Mouse (Mus musculus): ENCODE results near the gene Car11. TPM values are rescaled to one million over a fixed set of nuclear protein-coding genes. Genes with fewer than 3 reads are reported as not detected.

Gene Car11
- total RNA-seq, 4 experiments from 2014 or later, result 14.3 to 18.2 (median 16.1) TPM

DNA sequence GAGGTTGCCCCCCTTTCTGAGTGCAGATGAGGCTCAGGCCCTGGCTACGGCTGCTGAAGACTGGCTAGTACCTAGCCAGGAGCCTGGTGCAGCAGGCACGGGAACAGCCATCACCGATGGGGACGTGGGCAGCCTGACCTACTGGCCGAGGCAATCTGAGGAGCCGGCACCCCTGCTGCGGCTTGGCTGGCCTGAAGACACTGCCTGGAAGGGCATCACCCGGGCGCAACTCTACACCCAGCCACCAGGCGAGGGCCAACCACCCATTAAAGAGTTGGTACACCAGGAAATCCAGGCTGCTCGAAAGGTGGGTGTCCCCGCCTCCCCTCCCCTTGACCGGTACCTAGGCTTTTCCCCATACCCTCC, 22.7 kb downstream of the Car11 start:
- no peak for DNase-seq (ENCODE audit: low spot score in 2 of 2)

DNA sequence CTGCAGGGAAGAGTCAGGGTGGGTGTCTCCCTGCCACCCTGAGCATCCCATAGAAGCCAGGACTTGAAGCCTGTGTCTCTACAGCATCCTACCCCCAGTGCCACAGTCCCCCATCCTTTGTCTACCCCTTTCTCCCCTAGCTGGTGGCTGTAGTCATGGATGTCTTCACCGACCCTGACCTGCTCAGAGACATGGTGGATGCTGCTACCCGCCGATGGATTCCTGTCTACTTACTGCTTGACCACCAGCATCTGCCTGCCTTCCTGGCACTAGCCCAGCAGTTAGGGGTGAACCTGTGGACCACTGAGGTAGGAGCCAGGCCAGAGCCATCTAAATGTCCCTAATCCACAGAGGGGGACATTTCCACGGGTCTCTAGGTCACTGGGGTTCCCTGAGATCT, 23.7 kb downstream of the Car11 start:
- DNase-seq (ENCODE audit: low spot score in 2 of 2), result no peak

- no peak for DNase-seq (ENCODE audit: low spot score in 2 of 2)
Observed at GRCm38 (mm10) chr7:45723781-45724180, 24.1 kb downstream of the Car11 start.

- no peak for DNase-seq (ENCODE audit: low spot score in 2 of 2)
Observed at GRCm38 (mm10) chr7:45725151-45725550, 25.5 kb downstream of the Car11 start.

- DNase-seq (ENCODE audit: low spot score in 2 of 2), result no peak
Observed at GRCm38 (mm10) chr7:45725713-45726112, 26.1 kb downstream of the Car11 start, which contains the start of gene Spaca4. Gene Spaca4, minus strand, starts transcription at chr7:45725813.

DNA sequence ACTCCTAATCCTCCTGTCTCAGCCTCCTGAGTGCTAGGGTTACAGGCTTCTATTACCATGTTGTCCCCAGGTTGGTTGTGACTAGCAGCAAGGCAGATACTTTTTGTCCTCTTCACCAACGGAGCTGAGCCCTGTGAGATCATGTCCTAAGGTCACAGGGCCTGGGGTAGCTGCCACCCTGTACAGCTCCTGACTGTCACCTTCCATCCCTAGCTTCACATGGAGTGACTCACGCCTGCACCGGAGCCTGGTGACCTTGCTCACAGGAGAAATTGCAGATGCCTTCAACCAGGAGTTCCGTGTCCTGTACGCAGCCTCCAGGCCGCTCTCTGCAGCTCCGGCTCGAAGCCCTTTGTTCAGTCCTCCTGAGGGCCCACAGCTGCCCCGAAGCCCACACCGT, 26.8 kb downstream of the Car11 start:
- no peak for DNase-seq (ENCODE audit: low spot score in 2 of 2)

GRCm38 (mm10) chr7:45727625-45728024, 28.0 kb downstream of the Car11 start:
- no peak for DNase-seq (ENCODE audit: low spot score in 2 of 2)

- no peak for DNase-seq (ENCODE audit: low spot score in 2 of 2)
Observed at GRCm38 (mm10) chr7:45730727-45731431, 31.2 kb downstream of the Car11 start.

- DNase-seq (ENCODE audit: low spot score in 2 of 2), result no peak
Observed at GRCm38 (mm10) chr7:45733477-45733876, 33.8 kb downstream of the Car11 start.

- DNase-seq (ENCODE audit: low spot score in 2 of 2), result peak in 1 of 2 experiments; percentile 49
Observed at GRCm38 (mm10) chr7:45739162-45739763, 39.6 kb downstream of the Car11 start.

DNA sequence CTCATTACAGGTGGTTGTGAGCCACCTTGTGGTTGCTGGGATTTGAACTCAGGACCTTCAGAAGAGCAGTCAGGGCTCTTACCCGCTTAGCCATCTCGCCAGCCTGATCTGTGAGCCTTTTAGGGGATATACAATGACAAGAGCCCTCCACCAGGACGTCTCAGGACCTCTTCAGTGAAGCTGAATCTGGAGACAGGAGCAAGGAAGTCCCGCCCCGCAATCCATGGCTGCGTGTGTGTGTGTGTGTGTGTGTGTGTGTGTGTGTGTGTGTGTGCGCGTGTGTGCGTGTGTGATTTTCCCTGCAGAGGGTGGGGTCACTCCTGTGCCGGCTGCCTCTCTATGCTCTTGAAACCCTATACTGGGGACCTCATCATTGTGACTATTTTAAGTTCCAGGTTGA, 40.2 kb downstream of the Car11 start:
- DNase-seq (ENCODE audit: low spot score in 2 of 2), result no peak

DNA sequence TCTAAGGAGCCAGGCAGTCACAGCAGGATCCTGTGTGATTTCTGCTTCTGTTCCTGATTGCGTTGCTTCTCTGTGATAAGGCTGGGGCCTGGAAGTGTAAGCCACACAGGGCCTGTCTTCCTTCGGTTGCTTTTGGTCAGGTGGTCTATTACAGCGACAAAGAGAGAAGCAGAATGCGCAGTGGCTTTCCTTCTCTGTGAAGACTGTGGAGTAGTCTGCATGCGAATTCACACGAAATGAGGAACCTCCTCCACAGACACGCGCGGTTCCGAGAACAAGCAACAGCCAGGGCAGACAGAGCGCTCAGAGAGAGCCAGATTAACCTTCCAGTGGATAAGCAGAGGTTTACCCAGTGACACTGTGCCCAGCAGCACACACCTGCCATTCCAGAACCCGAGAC, 41.7 kb downstream of the Car11 start:
- DNase-seq (ENCODE audit: low spot score in 2 of 2), result no peak

- no peak for DNase-seq (ENCODE audit: low spot score in 2 of 2)
Observed at GRCm38 (mm10) chr7:45741777-45742176, 42.1 kb downstream of the Car11 start.

- no peak for DNase-seq (ENCODE audit: low spot score in 2 of 2)
Observed at GRCm38 (mm10) chr7:45742338-45742737, 42.7 kb downstream of the Car11 start.

GRCm38 (mm10) chr7:45744387-45744786, 44.7 kb downstream of the Car11 start:
- DNase-seq (ENCODE audit: low spot score in 2 of 2), result no peak

DNA sequence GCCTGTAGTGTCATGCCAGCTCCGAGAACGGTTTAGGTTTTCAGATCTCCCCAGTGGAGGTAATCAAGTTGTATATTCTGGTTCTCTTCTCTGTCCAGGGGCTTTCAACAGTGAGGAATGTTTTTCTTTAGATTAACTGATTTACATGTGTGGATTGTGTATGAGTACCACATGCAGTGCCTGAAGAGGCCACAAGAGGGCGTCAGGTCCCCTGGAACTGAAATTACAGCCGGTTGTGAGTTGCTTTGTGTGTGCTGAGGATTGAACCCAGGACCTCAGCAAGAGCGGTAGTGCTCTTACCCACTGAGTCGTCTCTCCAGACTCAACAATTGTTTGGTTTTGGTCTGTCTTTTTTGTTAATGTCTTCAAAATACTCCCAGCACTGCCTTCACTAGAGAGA, 46.9 kb downstream of the Car11 start:
- DNase-seq (ENCODE audit: low spot score in 2 of 2), result no peak

DNA sequence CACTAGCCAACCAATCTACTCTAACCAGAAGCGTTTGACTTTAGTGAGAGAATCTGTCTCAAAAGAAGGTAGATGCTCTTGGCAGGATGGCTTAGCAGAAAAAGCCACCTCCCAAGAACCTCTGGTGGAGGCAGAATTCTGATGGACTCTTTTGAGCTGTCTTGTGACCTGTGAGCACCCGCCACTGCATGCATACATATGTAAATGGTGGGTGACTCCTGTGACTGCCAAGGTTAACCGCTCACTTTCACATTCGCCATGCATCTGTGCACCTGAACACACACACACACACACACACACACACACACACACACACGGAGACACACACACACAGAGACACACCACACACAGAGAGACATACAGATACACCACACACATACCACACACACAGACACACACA, 47.8 kb downstream of the Car11 start:
- DNase-seq (ENCODE audit: low spot score in 2 of 2), result no peak

DNA sequence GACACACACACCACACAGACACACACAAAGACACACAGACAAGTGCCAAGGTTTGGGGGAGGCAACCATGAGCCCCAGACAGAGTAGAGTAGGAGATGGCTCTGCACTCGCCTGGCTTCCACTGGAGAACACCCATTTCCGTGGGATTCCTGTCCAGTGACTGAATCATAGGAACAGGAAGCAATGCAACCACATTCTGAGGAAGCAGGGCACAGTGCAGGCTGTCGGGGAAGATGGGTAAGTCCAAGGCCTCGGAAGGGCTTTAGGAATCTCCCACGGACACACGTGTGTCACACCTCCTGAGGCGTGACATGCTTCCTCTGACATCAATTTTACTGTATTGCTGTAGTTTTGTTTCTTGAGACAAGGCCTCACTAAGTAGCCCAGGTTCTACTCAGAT, 48.5 kb downstream of the Car11 start:
- no peak for DNase-seq (ENCODE audit: low spot score in 2 of 2)

DNA sequence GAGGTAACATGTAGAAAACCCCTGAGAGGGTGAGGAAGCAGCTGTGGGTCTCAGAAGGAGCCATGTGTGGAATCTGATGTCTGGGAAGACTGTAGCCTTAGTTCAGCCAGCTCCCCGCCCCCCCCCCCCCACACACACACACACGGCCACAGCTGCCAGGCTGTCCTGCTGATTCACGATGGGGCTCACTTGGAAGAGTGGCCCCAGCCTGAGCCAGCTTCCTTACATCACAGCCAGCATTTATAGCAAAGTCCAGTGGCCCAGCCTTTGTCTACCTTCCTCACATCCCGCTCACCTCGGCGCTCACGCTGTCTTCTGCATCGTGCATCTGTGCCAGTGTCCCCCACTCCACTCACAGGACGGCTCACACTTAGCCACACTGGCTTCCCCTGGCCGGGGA, 49.8 kb downstream of the Car11 start:
- DNase-seq (ENCODE audit: low spot score in 2 of 2), result no peak

DNA sequence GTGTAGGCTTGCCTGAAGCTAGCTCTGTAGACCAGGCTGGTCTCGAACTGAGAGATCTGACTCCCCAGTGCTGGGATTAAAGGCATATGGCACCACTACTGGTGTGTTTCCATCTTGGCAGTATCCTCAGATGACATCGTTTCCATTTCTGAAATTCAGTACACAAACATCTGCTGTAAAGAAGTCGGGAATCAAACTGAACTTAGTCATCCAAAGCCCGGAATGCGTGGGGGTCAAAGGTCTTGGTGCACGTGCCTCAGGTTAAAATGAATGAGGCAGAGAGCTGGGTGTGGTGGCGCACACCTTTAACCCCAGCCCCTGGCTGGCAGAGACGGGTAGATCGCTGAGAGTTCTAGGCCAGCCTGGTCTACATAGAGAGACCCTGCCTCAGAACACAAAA, 50.5 kb downstream of the Car11 start:
- DNase-seq (ENCODE audit: low spot score in 2 of 2), result no peak

Measured in gastrocnemius, adult 8-10 months (tissue).